Mouse (Mus musculus): ENCODE data around the gene Dapk3. TPM values are rescaled to one million over a fixed set of nuclear protein-coding genes. Genes with fewer than 3 reads are reported as not detected.
"Not testable (repeated sequence)": the region's sequence is repeated elsewhere in the genome, so short reads cannot be mapped to it uniquely, and the experiment has no call there.

Dapk3 gene
- polyA plus RNA-seq, 1 experiment from 2014 or later: 67.7 TPM

GRCm38 (mm10) chr10:81173132-81173531 lies 9.7 kb upstream of the Dapk3 start:
- H3K9ac ChIP-seq: no peak overlapping the region

GRCm38 (mm10) chr10:81174617-81175344 lies 8.0 kb upstream of the Dapk3 start:
- peaks cover 45% of the 10 kb centered on the region for H3K4me1 ChIP-seq
- peak; percentile 52; the same call in 1 of the 2 replicates for ATAC-seq (ENCODE audit: insufficient number of reproducible peaks, low FRiP score, low TSS enrichment, low read depth)
- peaks cover 23% of the 10 kb centered on the region for H3K36me3 ChIP-seq
- peak overlapping the region; percentile 65 for H3K4me2 ChIP-seq (replicated peaks)
- H3K27ac ChIP-seq (replicated peaks): peak overlapping the region; percentile 93
- 2% methylated on average over 29 of the region's 29 CpGs for WGBS
- H3K9me3 ChIP-seq (replicated peaks): no peaks in the 10 kb centered on the region
- peak overlapping the region; percentile 10; the same call in 1 of the 2 replicates for H3K9ac ChIP-seq
- H3K27me3 ChIP-seq: no peaks in the 10 kb centered on the region
- H3K4me3 ChIP-seq (replicated peaks): peak overlapping the region; percentile 40

More at GRCm38 (mm10) chr10:81173132-81173531, 9.7 kb upstream of the Dapk3 start:
- Histone ChIP-seq H3K27ac (replicated peaks) (peak overlapping the region; percentile 86), H3K27me3 (no peaks in the 10 kb centered on the region), H3K4me3 (replicated peaks) (peak overlapping the region; percentile 17; the same call in 1 of the 2 replicates), H3K36me3 (peaks cover 6% of the 10 kb centered on the region), H3K4me1 (peaks cover 39% of the 10 kb centered on the region), H3K9me3 (replicated peaks) (no peaks in the 10 kb centered on the region), H3K4me2 (replicated peaks) (peak overlapping the region; percentile 41)
- ATAC-seq (ENCODE audit: insufficient number of reproducible peaks, low FRiP score, low TSS enrichment, low read depth): no peak
- 4% methylated on average over 21 of the region's 21 CpGs for WGBS

- Histone ChIP-seq H3K4me2 (replicated peaks) (peak overlapping the region; percentile 71), H3K4me3 (replicated peaks) (peak overlapping the region; percentile 40), H3K27ac (replicated peaks) (peak overlapping the region; percentile 93), H3K4me1 (peaks cover 48% of the 10 kb centered on the region), H3K36me3 (peaks cover 28% of the 10 kb centered on the region)
- ATAC-seq (ENCODE audit: insufficient number of reproducible peaks, low FRiP score, low TSS enrichment, low read depth); H3K9me3 ChIP-seq (replicated peaks); H3K9ac ChIP-seq; H3K27me3 ChIP-seq: not testable (repeated sequence)
- 1% methylated on average over 4 of the region's 4 CpGs for WGBS
These were observed 7.5 kb upstream of the Dapk3 start for GRCm38 (mm10) chr10:81175345-81175701.

- H3K4me2 ChIP-seq (replicated peaks): peak overlapping the region; percentile 71
- peak overlapping the region; percentile 97 for H3K4me3 ChIP-seq (replicated peaks)
- H3K4me1 ChIP-seq: peaks cover 50% of the 10 kb centered on the region
- no peaks in the 10 kb centered on the region for H3K9me3 ChIP-seq (replicated peaks)
- 2% methylated on average over 13 of the region's 13 CpGs for WGBS
- no peaks in the 10 kb centered on the region for H3K27me3 ChIP-seq
- H3K9ac ChIP-seq: peak overlapping the region; percentile 26; the same call in 1 of the 2 replicates
- peak; percentile 8 for ATAC-seq (ENCODE audit: insufficient number of reproducible peaks, low FRiP score, low TSS enrichment, low read depth)
- peaks cover 35% of the 10 kb centered on the region for H3K36me3 ChIP-seq
- peak overlapping the region; percentile 93 for H3K27ac ChIP-seq (replicated peaks)
These were observed 6.8 kb upstream of the Dapk3 start for GRCm38 (mm10) chr10:81175936-81176465.

GRCm38 (mm10) chr10:81176466-81177271 lies 6.1 kb upstream of the Dapk3 start, which contains the start of gene Eef2:
TSS of gene Eef2 (plus strand) at chr10:81176631.
- Histone ChIP-seq H3K27me3 (no peaks in the 10 kb centered on the region), H3K4me3 (replicated peaks) (peak within 1 kb of the TSS; percentile 97), H3K9me3 (replicated peaks) (no peaks in the 10 kb centered on the region), H3K27ac (replicated peaks) (peak within 1 kb of the TSS; percentile 93), H3K4me2 (replicated peaks) (peak within 1 kb of the TSS; percentile 71), H3K4me1 (peaks cover 50% of the 10 kb centered on the region), H3K9ac (peak within 1 kb of the TSS; percentile 97), H3K36me3 (peaks cover 42% of the 10 kb centered on the region)
- whole genome bisulfite sequencing: under 1% methylated on average over 77 of the region's 77 CpGs
- ATAC-seq (ENCODE audit: insufficient number of reproducible peaks, low FRiP score, low TSS enrichment, low read depth): peak; percentile 86

GRCm38 (mm10) chr10:81177491-81177925 lies 5.3 kb upstream of the Dapk3 start:
- H3K4me3 ChIP-seq (replicated peaks): peak overlapping the region; percentile 97
- H3K9ac ChIP-seq: peak overlapping the region; percentile 97
- ATAC-seq (ENCODE audit: insufficient number of reproducible peaks, low FRiP score, low TSS enrichment, low read depth): no peak
- 9% methylated on average over 16 of the region's 16 CpGs for WGBS
- no peaks in the 10 kb centered on the region for H3K27me3 ChIP-seq
- no peaks in the 10 kb centered on the region for H3K9me3 ChIP-seq (replicated peaks)
- H3K4me1 ChIP-seq: peaks cover 56% of the 10 kb centered on the region
- peak overlapping the region; percentile 93 for H3K27ac ChIP-seq (replicated peaks)
- peaks cover 50% of the 10 kb centered on the region for H3K36me3 ChIP-seq
- peak overlapping the region; percentile 71 for H3K4me2 ChIP-seq (replicated peaks)

- Histone ChIP-seq H3K27ac (replicated peaks) (peak overlapping the region; percentile 93; the same call in 1 of the 2 replicates), H3K4me2 (replicated peaks) (peak overlapping the region; percentile 71), H3K4me3 (replicated peaks) (peak overlapping the region; percentile 97), H3K9me3 (replicated peaks) (no peaks in the 10 kb centered on the region), H3K9ac (peak overlapping the region; percentile 97), H3K36me3 (peaks cover 50% of the 10 kb centered on the region), H3K27me3 (no peaks in the 10 kb centered on the region), H3K4me1 (peaks cover 56% of the 10 kb centered on the region)
- ATAC-seq (ENCODE audit: insufficient number of reproducible peaks, low FRiP score, low TSS enrichment, low read depth): no peak
- 56% methylated on average over 14 of the region's 14 CpGs for WGBS
These were observed 4.7 kb upstream of the Dapk3 start for GRCm38 (mm10) chr10:81177958-81178712.

GRCm38 (mm10) chr10:81178927-81179326 lies 3.9 kb upstream of the Dapk3 start:
- WGBS: 92% methylated on average over 11 of the region's 11 CpGs
- H3K4me2 ChIP-seq (replicated peaks): no peak overlapping the region
- H3K9ac ChIP-seq: no peak overlapping the region
- no peak for ATAC-seq (ENCODE audit: insufficient number of reproducible peaks, low FRiP score, low TSS enrichment, low read depth)
- no peak overlapping the region for H3K4me3 ChIP-seq (replicated peaks)
- H3K36me3 ChIP-seq: peaks cover 50% of the 10 kb centered on the region
- H3K27me3 ChIP-seq: no peaks in the 10 kb centered on the region
- H3K27ac ChIP-seq (replicated peaks): 0 out of 2 replicates have a peak overlapping the region, but pooled peaks have one; percentile 8
- peaks cover 56% of the 10 kb centered on the region for H3K4me1 ChIP-seq
- no peaks in the 10 kb centered on the region for H3K9me3 ChIP-seq (replicated peaks)

- peaks cover 56% of the 10 kb centered on the region for H3K4me1 ChIP-seq
- 90% methylated on average over 32 of the region's 32 CpGs for WGBS
- no peak overlapping the region for H3K27ac ChIP-seq (replicated peaks)
- H3K9ac ChIP-seq: no peak overlapping the region
- no peaks in the 10 kb centered on the region for H3K9me3 ChIP-seq (replicated peaks)
- no peak overlapping the region for H3K4me2 ChIP-seq (replicated peaks)
- no peak for ATAC-seq (ENCODE audit: insufficient number of reproducible peaks, low FRiP score, low TSS enrichment, low read depth)
- H3K27me3 ChIP-seq: no peaks in the 10 kb centered on the region
- H3K4me3 ChIP-seq (replicated peaks): no peak overlapping the region
- peaks cover 50% of the 10 kb centered on the region for H3K36me3 ChIP-seq
These were observed 3.1 kb upstream of the Dapk3 start for GRCm38 (mm10) chr10:81179451-81180342.

- ATAC-seq (ENCODE audit: insufficient number of reproducible peaks, low FRiP score, low TSS enrichment, low read depth): no peak
- Histone ChIP-seq H3K4me1 (peaks cover 48% of the 10 kb centered on the region), H3K27ac (replicated peaks) (peak overlapping the region; percentile 76; the same call in 1 of the 2 replicates), H3K9ac (no peak overlapping the region), H3K27me3 (no peaks in the 10 kb centered on the region), H3K4me3 (replicated peaks) (no peak overlapping the region), H3K9me3 (replicated peaks) (no peaks in the 10 kb centered on the region), H3K4me2 (replicated peaks) (no peak overlapping the region), H3K36me3 (peaks cover 61% of the 10 kb centered on the region)
- 91% methylated on average over 13 of the region's 13 CpGs for WGBS
These were observed 1.9 kb upstream of the Dapk3 start for GRCm38 (mm10) chr10:81180946-81181345.

Data from embryonic facial prominence, embryonic 15.5 days (tissue).